In genomic region chrX:104040276-104040675, GRCm38 (mm10) we compare ENCODE assay signal across 21 mouse cellular contexts. TPM values are rescaled to one million over a fixed set of nuclear protein-coding genes. Genes with fewer than 3 reads are reported as not detected.
A peak's percentile ranks its signal among the peaks of the same experiment; 100 is the strongest.
DNase-seq lines count a peak whose midpoint lies in the region.
"Had no signal": no experiment of that assay in that cellular context is flagged by ENCODE, and none has a peak within 500 bp of the region (broad histone marks: within the 10 kb centered on the region; RNA-seq: fewer than 3 reads in every experiment).

No protein-coding gene starts in this region.

- no peak overlapping the region for H3K4me3 ChIP-seq in heart, embryonic 10.5 days
- H3K4me3 ChIP-seq: embryonic facial prominence, embryonic 12.5 days; forebrain, embryonic 12.5 days; hindbrain, embryonic 13.5 days; limb, embryonic 10.5 days; midbrain, embryonic 15.5 days; neural tube, embryonic 13.5 days had no signal

- H3K9me3 ChIP-seq in heart, embryonic 10.5 days = no peaks in the 10 kb centered on the region
- H3K9me3 ChIP-seq: embryonic facial prominence, embryonic 12.5 days; forebrain, embryonic 12.5 days; hindbrain, embryonic 13.5 days; limb, embryonic 10.5 days; midbrain, embryonic 15.5 days; neural tube, embryonic 13.5 days had no signal

- H3K27ac ChIP-seq in heart, embryonic 10.5 days = no peak overlapping the region
- H3K27ac ChIP-seq: embryonic facial prominence, embryonic 12.5 days; forebrain, embryonic 12.5 days; hindbrain, embryonic 13.5 days; kidney, postnatal 0 days; limb, embryonic 10.5 days; macrophage; midbrain, embryonic 15.5 days; neural tube, embryonic 13.5 days; stomach, postnatal 0 days had no signal

- no peaks in the 10 kb centered on the region for H3K4me1 ChIP-seq in heart, embryonic 10.5 days
- H3K4me1 ChIP-seq: embryonic facial prominence, embryonic 12.5 days; forebrain, embryonic 12.5 days; hindbrain, embryonic 13.5 days; midbrain, embryonic 15.5 days; neural tube, embryonic 13.5 days had no signal

- intact Hi-C loops in heart, postnatal 36 days (cut with DNase I) = no loop called here

- peaks cover 18% of the 10 kb centered on the region for H3K27me3 ChIP-seq in heart, embryonic 10.5 days (ENCODE audit: insufficient read depth, poor library complexity, severe bottlenecking)

- peak; percentile 95 for DNase-seq in heart, adult 11 months
- no peak for DNase-seq in heart, embryonic 10.5 days (ENCODE audit: low spot score)
- DNase-seq in adrenal gland, adult 8-10 months = peak; percentile 53
- peak; percentile 55 for DNase-seq in adrenal gland, postnatal 36 days
- peak; percentile 11 to 32 for DNase-seq in heart, postnatal 36 days
- no peak for DNase-seq in kidney, adult 8-10 months
- no peak for DNase-seq in left cerebral cortex, adult 11 months (ENCODE audit: low spot score)
- DNase-seq: cerebellum, adult 18-20 months; cerebellum, postnatal 25 days; kidney, adult 11 months; liver; liver, postnatal 0 days had no signal

- no peaks in the 10 kb centered on the region for H3K36me3 ChIP-seq in heart, embryonic 10.5 days
- H3K36me3 ChIP-seq: embryonic facial prominence, embryonic 12.5 days; forebrain, embryonic 12.5 days; hindbrain, embryonic 13.5 days; limb, embryonic 10.5 days; midbrain, embryonic 15.5 days; neural tube, embryonic 13.5 days had no signal

RNA-seq across cellular contexts. Expression of gene Rlim, which starts 59.2 kb away (rescaled TPM):
- polyA plus RNA-seq in heart, embryonic 10.5 days (2016; fragmentation: Nextera tagmentation; extraction: Ambion mirVana) = 33.4 and 34.6 TPM in 2 replicates
- total RNA-seq in adrenal gland, adult 8-10 months (2022) = 10 to 100 TPM; 51.0 to 67.6 (median 62.5) TPM
- 10 to 100 TPM; 65.5 to 67.6 TPM for total RNA-seq in adrenal gland, postnatal 36 days (2021)
- total RNA-seq in heart, postnatal 36 days (2021) = 10 to 100 TPM; 20.9 to 28.6 TPM

Comparison
In these comparisons a context has a peak if more than half of its experiments do, and no peak if none do; other contexts are left out.
1. DNase-seq: peak in heart, adult 11 months (single experiment), adrenal gland, adult 8-10 months (single experiment), adrenal gland, postnatal 36 days (2 of 2) and heart, postnatal 36 days (2 of 2); none in heart, embryonic 10.5 days (single experiment), kidney, adult 8-10 months (0 of 2) and left cerebral cortex, adult 11 months (single experiment).